Mouse (Mus musculus) embryonic fibroblast, embryonic 13.5 days (primary cell): ENCODE results near the gene Ttll1.

Experiments used
- CTCF ChIP-seq: IDR thresholded peaks from 2 replicates; pipeline ENCODE4 v1.5.1; 2011; ENCODE audit warnings: mild to moderate bottlenecking, control low read depth, low read length, moderate library complexity, borderline replicate concordance; ENCODE audit not compliant: insufficient read depth
- POLR2A ChIP-seq: IDR thresholded peaks from 2 replicates; pipeline ENCODE4 v1.6.1; 2011; ENCODE audit warnings: low read depth, mild to moderate bottlenecking, control low read depth, low read length, moderate library complexity

GRCm38 (mm10) chr15:83471476-83471875 is 39.2 kb downstream of the Ttll1 start:
- TF ChIP-seq CTCF (no peak), POLR2A (no peak)
